Mouse (Mus musculus): ENCODE measurements around the gene Psen1.

The Psen1 gene

DNA sequence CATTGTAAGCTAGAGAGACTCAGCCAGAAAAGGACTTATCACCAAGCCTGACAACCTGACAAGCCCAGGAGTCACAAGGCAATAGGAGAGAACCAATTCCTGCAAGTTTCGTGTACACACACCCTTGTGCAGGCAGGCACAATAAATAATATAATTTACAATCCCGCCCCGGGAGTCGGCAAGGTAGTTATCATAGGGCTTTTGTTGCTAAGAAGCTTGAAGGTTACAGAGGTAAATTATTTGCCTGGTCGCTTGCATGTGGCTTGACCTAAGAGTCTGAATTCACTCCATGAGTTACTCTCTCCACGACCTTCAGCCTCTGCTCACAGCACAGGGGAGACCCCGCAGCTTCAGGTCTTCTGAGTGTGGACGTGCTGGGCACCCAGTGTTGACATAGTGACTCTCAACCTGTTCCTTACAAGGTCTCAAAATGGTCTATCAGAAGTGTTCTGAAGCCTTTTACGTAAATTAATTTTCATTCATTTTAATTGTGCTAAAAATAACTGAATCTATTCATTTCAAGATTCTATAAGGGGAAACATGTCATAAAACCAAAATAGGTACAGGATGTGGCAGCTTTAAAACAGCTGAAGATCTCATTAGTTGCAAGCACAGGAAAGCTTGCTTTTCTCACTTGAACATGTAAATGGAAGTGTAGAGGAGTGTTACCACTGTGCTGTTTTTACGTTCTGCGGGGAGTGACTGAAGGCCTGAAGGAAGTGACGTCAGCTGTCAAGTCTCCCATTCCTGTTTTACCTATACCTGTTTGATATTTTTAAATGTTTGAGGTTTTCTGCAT, 38.8 kb downstream of the Psen1 start:
- DNase-seq (ENCODE audit: low spot score) = no peak

DNA sequence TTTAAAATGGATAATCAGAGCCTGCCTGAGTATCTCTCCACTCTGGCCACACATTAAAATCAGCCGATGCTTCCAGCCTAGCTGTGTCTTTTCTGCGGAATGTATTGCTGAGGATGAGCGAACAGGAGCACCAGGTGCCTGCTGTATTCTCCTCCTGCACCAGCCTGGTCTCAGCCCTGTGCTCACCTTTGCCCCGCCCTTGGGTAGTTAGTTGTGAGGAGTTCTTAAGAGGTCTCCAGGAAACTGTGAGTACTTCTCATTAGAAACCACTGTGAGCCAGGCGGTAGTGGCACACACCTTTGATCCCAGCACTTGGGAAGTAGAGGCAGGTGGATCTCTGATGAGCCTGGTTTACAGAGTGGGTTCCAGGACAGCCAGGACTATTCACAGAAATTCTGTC, 44.3 kb downstream of the Psen1 start:
- DNase-seq (ENCODE audit: low spot score) = no peak

DNA sequence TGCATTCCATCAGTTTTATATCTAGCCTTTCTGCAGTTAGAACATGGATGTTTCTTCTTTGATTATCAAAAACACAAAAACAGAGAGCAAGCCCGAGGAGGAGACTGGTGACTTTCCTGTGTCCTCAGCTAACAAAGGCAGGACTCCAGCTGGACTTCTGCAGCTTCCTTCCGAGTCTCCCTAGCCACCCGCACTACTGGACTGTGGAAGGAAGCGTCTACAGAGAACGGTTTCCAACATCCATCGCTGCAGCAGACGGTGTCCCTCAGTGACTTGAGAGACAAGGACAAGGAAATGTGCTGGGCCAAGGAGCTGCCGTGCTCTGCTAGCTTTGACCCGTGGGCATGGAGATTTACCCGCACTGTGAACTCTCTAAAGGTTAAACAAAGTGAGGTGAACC, 46.1 kb downstream of the Psen1 start:
- no peak for DNase-seq (ENCODE audit: low spot score)

DNA sequence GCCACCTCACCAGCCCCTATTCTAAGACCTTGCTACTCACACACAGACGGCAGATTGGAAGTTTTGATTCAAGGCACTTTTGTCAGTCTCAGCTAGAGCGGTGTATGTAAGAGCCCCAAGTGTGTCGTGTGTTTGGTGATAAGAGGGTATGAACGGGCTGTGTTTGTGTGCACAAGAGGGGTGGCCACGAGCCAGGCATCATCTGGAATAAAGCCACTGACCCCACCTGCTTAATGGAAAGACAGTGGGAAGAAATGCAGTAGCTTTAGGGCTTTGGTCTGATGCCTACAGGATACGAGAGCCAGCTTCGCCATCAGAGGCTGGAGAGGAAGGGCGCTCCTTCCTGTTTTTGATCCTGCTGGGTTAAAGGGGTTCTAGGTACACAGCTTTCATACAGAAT, 48.3 kb downstream of the Psen1 start:
- no peak for DNase-seq (ENCODE audit: low spot score)

DNA sequence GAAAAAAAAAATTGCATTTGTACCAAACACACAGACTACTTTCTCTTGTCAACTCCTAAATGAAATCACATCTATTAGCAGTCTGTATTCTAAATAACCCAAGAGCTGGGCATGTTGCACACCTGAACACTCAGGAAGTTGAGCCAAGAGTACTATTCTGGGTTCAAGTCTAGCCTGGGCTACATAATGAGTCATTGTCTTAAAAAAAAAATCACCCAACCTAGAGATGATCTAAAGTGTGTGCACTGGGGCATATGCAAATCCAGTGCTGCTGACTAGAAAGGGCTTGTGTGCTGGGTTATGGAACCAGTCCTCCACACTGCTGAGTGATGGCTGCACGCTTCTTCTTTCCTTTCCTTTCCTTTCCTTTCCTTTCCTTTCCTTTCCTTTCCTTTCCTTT, 50.7 kb downstream of the Psen1 start:
- no peak for DNase-seq (ENCODE audit: low spot score)

DNA sequence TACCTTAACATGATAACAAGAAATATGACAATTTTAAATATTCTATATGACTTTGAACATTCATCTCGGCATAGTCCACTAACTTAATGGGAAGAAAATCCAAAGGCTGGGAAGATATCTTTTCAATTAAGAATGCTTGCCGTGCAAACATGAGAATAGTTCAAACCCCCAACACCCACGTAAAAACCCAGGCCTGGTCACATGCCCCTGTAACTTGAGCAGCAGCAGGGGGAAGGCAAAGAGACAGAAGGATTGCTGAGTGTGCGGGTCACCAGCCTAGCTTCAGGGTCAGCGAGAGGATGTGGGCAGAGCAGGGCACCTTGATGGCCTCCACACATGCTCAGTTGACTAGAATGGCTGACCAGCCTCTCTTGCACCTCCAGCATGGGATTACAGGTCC, 53.8 kb downstream of the Psen1 start:
- DNase-seq (ENCODE audit: low spot score) = no peak

DNA sequence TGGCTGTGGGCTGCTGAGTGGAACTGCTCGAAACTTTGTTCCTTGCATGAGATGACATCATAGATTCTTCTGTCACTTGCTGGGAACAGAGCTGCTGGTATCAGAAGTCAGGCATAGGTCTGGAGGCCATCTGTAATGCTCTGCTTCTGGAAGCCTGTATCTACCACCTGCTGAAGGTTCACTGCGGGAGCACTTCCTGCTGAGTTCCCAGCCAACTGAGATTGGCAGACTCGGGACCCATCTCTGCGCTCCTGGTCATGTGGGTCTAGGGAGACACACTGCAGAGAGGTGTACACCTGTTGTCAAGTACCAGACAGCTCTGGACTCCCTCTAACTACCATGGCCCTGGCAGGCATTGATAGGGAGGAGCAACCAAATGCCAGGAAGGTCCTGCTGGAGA, 54.9 kb downstream of the Psen1 start:
- DNase-seq (ENCODE audit: low spot score) = no peak

DNA sequence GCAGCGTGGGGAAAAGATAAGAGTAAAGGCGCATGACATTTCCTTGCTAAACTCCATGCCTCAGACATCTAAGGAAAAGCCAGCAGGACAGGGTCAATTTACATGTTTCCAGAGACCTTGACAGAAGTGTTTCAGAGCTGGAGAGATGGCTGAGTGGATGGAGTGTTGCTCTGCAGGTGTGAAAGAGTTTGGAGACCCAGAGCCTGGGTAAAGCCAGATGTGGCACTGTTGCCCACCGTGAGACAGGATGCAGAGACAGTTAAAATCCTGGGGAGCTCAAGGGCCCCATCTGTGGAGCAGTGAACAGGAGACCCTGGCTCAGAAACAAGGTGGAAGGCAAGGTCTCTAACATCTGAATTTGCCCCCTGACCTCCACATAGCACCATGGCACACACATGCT, 55.8 kb downstream of the Psen1 start:
- no peak for DNase-seq (ENCODE audit: low spot score)

DNA sequence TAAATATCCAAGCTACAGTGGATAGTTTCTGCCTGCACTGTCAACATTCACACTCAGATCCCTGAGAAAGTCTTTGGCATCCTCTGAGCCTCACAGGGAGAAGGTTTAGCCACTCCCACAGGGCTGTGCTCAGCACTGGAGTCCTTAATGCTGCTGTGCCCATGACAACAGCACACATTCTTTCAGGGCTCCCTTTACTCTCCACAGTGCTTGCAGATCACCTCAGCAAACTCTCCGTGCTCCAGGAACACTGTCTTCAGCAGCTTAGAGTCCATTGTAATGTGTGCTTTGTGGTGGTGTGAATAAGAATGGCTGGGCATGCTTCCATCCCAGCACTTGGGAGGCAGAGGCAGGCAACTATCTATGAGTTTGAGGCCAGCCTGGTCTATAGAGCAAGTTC, 61.2 kb downstream of the Psen1 start:
- no peak for DNase-seq (ENCODE audit: low spot score)

DNA sequence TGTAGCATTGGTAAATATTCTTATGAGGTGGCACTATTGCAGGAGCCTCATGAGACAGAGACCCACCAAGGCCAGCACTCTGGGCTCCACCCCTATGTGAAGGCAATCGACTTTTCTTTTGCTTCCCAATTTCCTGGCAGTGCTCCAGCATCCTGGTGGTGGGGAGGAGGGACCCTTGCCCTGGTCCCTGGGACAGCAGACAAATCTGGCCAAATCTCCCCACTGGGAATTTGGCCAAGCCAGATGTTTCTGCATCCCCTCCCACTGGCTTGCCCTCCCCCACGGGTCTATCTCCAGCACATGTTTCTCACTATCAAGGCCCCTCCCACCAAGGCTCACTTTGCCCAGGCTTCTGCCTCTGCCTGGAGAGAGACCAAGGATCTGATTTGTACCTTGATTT, 64.5 kb downstream of the Psen1 start:
- peak; percentile 64 for DNase-seq (ENCODE audit: low spot score)

DNA sequence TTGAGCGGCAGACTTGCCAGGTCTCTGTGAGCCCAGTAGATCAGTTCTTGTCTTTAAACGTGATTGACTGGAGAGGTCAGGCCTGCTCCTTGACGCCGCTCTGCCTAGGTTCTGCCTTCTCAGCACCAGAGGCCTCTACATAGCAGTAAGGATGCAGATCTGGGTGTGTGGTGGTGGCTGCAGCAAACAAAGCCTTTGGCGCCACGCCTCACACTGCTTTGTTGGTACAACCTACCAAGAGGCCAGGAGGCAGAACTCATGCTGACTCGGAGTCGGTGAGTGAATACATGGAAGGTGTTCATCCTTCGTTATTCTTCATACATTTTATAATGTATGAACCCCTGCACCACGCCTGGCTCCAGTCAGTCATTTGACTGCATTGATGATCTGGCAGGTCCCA, 70.8 kb downstream of the Psen1 start:
- no peak for DNase-seq (ENCODE audit: low spot score)

DNA sequence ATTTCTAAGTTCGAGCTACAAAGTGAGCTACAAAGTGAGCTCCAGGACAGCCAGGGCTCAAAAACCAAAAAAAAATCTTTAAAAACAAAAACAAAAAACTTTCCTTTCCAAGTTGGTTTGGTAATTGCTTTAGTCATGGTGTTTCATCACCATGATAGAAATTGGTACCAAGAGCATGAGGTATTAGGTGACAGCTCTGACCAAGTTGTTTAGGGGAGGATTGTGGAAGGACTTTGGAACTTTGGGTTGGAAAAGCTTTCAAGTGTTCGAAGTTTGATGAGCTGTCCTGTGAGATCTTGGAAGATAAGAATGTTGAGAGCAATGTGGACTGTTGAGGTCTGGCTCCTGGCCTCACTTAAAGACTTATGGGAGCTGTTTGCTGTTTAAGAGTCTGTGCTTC, 72.2 kb downstream of the Psen1 start:
- no peak for DNase-seq (ENCODE audit: low spot score)

DNA sequence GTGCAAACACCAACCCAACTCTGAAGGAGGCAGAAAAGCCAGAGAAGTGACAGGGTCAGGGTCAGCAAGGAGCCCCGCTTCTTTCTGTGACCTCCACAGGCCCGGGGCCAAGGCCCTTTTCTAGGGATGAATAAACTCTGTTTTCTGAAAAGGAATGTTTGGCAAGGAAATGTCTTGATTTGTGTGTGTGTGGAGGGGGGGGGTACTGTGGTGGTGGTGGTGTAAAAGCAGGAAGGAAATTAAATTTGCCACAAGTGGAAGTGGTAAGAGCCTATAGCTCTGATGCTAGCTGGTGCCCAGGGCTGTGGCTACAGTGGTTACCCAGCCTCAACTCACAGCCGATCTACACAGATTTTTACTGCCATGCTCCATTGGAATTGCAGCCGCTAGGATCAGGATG, 74.8 kb downstream of the Psen1 start:
- no peak for DNase-seq (ENCODE audit: low spot score)

DNA sequence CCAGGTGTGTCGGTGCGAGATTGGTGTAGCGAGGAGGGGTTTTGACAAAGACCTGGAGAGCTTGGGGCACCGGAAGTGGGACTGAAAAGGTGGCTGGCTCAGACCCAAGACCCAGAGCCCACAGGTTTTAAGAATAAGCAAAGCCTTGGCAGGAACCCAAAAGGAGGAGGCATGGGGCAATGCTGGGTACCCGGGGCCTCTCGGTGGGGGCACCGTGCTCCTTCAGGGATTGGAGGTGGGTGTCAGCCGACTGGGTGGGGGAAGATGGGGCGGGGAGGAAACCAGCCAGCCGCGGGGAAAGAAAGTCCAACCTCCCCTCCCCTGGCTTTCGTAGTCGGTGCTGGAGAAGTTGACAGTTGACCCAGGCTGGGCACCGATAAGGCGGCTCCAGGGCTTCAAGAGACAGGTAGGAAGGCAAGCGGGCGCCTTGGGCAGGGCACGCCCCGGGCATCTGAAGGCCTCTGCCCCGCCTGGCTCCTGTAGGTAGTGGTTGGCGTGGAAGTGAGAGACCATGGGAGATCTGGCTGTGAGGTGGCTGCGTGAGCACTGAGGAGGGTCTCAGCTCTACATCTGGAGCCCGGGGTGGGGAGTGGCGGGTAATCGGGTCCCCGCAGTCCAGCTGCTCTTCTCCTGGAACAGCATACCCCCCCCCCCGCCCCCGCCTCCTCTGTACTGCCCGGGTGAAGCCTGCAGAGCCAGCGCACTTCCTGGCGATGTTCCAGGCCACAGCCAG, 75.5 kb downstream of the Psen1 start, which contains the start of gene Papln:
TSS of gene Papln (plus strand) at position 324 of the 733 bp plus-strand sequence.
- DNase-seq (ENCODE audit: low spot score) = no peak

DNA sequence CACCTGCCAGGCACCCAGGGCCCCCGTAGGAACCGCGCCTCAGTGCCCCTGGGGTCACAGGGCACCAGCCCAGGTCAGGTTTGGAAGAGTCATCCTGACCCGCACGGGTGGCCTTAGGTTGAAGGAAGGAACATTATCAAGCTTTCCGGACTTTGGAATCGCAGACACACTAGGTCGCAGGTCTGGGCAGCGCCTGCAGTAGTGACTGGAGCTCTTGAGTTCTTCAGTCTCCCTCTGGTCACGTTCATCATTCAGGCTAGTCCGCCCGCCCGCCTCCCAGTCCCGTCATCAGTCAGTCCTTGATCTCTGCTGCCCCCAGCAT, 76.1 kb downstream of the Psen1 start:
- DNase-seq (ENCODE audit: low spot score) = no peak

DNA sequence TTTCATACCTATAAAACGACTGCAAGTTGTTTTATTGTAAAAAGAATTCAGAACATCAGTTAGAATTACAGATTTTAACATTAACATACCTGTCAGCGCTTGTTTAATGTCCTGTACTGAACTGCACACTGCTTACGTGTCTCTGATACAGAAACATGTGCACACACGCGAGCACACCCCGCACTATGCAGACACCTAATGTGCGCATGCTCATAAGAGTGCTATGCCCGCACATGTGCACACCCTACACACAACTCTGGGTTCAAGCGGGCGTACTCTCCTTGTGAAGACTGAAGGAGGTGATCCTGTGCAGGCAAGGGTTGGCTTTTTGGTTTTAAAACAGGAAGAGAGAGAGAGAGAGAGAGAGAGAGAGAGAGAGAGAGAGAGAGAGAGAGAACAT, 76.6 kb downstream of the Psen1 start:
- DNase-seq (ENCODE audit: low spot score) = no peak

DNA sequence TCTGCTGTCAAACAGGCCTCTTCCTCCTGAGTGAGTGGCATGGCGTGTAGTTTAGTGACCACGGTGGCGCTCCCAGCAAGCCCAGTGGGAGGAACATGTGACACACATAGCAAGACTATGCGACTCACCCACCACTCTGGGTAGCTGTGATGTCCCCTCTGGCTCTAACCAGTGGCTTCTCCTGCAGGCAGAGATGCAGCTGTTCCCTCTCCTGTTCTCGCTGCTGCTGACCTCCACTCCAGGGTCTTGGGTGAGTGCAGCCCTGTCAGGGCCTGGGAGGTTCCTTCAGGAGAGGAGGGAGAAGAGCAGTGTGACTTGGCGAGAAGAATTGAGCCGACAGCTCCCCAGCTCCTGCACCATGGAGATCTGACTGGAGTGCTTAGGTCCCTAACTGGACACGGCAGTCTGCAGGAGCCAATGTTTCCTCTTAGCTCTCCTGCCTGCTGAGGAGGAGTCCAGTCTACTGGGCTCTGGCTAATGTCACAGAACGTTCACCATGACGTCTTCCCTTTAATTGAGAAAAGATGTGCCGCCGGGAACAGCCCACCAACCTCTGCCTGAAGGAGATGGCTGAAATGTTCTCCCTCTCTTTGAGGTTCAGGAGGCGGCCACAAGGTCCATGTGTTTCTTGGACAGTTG, 78.1 kb downstream of the Psen1 start:
- no peak for DNase-seq (ENCODE audit: low spot score)

DNA sequence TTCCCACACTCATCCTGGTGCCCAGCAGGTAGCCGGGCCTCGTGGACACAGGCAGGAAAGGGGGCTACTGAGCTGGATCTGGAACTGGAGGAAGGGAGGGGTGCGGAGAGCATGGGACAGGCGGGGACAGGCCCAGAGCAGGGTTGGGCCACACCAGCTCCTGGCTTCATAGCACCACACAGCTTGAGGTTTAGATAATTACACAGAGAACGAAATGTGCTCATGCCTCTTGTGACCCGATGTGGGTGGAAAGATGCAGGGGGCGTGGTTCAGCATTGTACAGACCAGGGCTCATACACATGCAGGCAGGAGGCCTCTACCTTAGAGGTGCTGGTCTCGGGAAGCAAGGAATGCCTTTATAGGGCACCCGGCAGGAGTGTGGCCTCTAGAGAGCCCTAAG, 79.9 kb downstream of the Psen1 start:
- no peak for DNase-seq (ENCODE audit: low spot score)

DNA sequence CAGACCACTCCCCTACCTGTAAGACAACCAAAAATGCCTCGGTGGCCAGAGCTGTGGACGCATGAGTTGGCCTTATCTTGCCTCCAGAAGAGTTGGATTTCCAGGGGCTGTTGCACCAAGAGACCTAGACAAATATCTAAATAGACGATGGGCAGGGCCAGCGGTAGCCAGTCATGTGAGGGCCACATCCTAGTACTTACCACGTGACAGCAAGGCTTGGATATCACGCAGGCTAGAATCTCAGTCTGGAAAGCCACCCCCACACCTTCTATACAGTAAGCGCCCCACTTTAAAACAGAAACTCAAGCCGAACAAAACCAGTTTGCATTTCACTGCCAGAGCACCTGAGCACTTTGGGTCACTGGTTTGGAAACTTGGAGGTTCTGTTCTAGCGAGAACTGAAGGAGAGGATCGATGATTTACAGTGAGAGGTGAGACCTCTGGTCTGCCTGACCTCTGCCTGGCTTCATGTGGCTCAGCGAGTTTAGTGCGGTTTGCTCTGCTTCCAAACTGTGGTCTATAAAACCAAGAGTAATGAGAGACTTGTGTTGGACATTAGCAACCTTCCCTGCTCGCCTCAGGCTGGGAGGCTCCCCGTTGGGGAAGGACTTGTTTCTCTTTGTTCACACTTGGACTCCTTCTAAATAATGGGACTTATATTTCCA, 80.4 kb downstream of the Psen1 start:
- no peak for DNase-seq (ENCODE audit: low spot score)

DNA sequence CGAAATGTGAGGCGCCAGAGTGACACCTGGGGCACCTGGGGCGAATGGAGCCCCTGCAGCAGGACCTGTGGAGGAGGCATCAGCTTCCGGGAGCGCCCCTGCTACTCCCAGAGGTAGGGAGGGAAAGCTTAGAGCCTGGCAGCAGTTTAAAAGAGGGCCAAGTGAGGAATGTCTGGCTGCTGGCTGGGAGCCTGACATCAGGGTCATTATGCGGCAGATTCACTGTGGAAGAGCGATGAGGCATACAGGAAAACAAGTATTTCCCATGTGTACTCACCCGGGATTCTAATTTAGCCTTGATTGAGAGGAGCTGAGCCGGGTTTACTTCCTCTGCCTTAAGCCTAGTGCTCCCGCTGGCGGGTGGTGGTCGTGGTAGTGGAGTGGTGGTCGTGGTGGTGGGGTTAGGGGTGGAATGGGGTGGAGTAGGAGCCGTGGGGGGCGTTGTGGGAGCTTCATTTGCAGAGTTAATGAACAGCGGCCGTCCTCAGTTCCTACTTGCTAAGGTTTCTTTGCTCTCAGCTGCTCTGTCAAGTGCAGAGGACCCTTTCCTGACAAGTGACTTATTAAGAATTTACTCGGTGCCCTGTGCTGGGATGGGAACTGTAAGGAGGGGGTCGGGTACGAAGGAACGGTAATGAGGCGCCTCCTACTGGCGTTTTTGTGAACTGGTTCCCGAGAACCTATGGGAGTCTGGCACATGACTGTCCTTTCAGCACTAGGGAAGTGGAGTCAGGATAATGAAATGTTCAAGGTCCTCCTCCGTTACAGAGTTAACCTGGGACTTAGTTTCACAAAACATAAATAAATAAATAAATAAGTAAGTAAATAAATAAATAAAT, 82.7 kb downstream of the Psen1 start:
- no peak for DNase-seq (ENCODE audit: low spot score)

DNA sequence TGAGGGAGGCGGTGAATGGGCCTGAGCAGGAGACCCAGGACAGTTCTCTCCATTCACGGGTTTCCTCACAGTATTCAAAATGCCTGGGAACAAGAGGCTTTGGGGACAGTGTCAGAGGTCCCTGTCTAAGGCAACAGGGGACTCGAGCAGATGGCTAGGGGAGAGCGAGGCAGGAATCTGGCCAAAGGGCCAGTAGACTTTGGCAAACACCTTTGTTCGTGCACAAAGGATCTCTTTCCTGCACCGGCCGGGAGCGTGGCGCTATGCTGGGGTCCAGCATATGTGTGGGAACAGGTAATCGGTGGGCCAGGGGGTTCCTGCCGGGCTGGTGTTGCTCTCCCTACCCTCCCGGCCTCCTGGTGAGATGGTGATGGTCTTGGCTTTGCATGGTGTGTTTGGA, 87.7 kb downstream of the Psen1 start:
- no peak for DNase-seq (ENCODE audit: low spot score)

DNA sequence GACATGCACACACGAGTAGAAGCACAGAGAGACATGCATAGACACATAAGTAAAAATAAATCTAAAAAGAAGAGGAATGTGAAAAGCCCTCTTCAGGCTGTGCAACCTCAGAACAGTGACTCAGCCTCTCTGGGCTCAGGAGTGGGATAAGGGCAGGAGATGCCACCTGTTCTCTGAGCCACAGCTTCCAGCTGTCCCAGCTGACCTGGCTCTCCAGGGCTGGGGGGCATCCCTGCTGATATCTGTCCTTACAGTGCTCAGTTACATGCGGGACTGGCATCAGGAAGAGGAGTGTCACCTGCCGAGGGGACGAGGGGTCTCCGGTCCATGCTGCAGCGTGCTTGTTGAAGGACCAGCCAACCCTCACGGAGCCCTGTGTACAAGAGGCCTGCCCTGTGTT, 88.8 kb downstream of the Psen1 start:
- no peak for DNase-seq (ENCODE audit: low spot score)

Data from ovary, adult 18-20 months (tissue).